Mouse (Mus musculus) forebrain, embryonic 12.5 days (tissue): ENCODE data around the gene Taf12. TPM values are rescaled to one million over a fixed set of nuclear protein-coding genes. Genes with fewer than 3 reads are reported as not detected.
"Not testable (repeated sequence)": the region's sequence is repeated elsewhere in the genome, so short reads cannot be mapped to it uniquely, and the experiment has no call there.

Experiments used
- ATAC-seq: fragments of 200-750 bp; cut with Nextera tagmentation; 2 replicates; pipeline ENCODE4 v1.8.0; 2017; ENCODE audit warnings: moderate TSS enrichment; ENCODE audit not compliant: low FRiP score
- H3K27ac ChIP-seq: fragments of 300-500 bp; sonication (generic); 2 replicates; pipeline ENCODE4 v1.5.1; 2016; ENCODE audit warnings: mild to moderate bottlenecking
- H3K27me3 ChIP-seq: fragments of 300-500 bp; sonication (generic); 2 replicates; pipeline ENCODE4 v1.6.1; 2016; ENCODE audit warnings: mild to moderate bottlenecking
- H3K36me3 ChIP-seq: fragments of 300-500 bp; sonication (generic); replicated peaks from 2 replicates; pipeline ENCODE4 v1.6.1; 2016; ENCODE audit warnings: mild to moderate bottlenecking
- H3K4me1 ChIP-seq: fragments of 300-500 bp; sonication (generic); 2 replicates; pipeline ENCODE4 v1.6.1; 2016
- H3K4me2 ChIP-seq: fragments of 300-500 bp; sonication (generic); 2 replicates; pipeline ENCODE4 v1.6.1; 2016; ENCODE audit warnings: mild to moderate bottlenecking, moderate library complexity
- H3K4me3 ChIP-seq: fragments of 300-500 bp; sonication (generic); replicated peaks from 2 replicates; pipeline ENCODE4 v1.5.1; 2016; ENCODE audit warnings: mild to moderate bottlenecking
- H3K9ac ChIP-seq: fragments of 300-500 bp; sonication (generic); 2 replicates; pipeline ENCODE4 v1.6.1; 2016; ENCODE audit warnings: mild to moderate bottlenecking
- H3K9me3 ChIP-seq: fragments of 300-500 bp; sonication (generic); 2 replicates; pipeline ENCODE4 v1.6.1; 2016
- WGBS: fragments of 180-500 bp; shearing (Covaris S2); methylation state at CpG from one replicate; pipeline ENCODE4 v1.1.7; 2016; 5-methylcytosine and 5-hydroxymethylcytosine counted together
- polyA plus RNA-seq: library from polyadenylated mRNA; unstranded; fragments of >200 nt; fragmentation: Nextera tagmentation; extraction: Ambion mirVana; gene quantifications from 2 replicates; pipeline ENCODE4 v1.2.1, GENCODE M21; 2016

Gene Taf12
- polyA plus RNA-seq, 1 experiment from 2014 or later: 61.0 TPM

DNA sequence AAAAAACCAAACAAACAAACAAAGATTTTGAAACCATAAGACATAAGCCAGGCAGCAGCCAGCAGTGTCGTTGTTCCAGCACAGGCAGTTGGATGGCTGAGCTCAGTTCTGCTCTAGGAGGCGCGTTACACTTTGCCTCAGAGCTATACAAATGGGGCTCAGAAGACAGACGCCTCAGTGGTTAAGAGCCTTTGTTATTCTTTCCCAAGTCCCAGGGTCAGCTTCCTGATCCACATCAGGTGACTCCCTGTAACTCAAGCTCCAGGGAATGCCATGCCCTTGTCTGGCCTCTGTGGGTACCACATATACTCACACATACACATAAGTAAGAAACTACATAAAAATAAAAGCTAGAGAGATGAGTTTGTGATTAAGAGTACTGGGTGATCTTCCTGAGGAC is 16.9 kb downstream of the Taf12 start:
- Histone ChIP-seq H3K9me3 (peaks cover 5% of the 10 kb centered on the region; the same call in 1 of the 2 replicates), H3K27me3 (no peaks in the 10 kb centered on the region), H3K4me2 (no peak overlapping the region), H3K4me1 (no peaks in the 10 kb centered on the region), H3K27ac (no peak overlapping the region), H3K36me3 (peaks cover 47% of the 10 kb centered on the region), H3K9ac (no peak overlapping the region), H3K4me3 (no peak overlapping the region)
- no peak for ATAC-seq
- 97% methylated on average over 4 of the region's 4 CpGs for WGBS

DNA sequence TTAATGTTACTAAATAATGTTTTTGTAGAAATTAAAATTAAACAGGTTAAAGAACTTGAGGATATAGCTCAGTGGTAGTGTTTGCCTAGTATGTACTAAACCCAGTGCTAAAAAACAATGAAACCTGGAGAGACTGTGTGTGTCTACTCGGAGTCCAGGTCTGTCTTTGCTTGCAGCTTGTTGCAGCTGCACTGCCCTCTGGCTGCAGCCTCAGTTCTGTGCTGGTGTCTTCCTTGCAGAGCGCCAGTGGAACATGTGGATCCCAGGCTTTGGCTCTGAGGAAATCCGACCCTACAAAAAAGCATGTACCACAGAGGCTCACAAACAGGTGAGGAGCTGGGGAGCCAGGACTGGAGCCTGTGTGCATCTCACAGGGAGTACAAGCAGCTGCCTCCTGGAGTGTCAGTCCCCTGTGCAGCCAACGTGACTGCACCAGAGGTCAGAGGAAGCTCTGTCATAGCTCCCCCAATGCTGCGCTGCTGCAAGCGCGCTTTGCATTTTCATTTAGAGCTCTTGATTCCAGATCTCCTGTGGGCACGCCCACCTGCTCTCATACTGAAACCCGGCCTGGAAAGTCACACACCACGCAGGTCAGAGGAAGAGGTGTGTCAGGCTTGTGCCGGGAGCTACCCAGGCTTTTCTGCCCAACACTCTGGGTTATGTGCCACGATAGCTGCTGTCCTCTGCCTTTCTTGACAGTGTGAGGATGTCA is 17.6 kb downstream of the Taf12 start:
- Histone ChIP-seq H3K4me2 (no peak overlapping the region), H3K4me3 (no peak overlapping the region), H3K4me1 (no peaks in the 10 kb centered on the region), H3K27me3 (no peaks in the 10 kb centered on the region), H3K27ac (no peak overlapping the region), H3K36me3 (peaks cover 42% of the 10 kb centered on the region), H3K9ac (0 out of 2 replicates have a peak overlapping the region, but pooled peaks have one; percentile 25), H3K9me3 (peaks cover 5% of the 10 kb centered on the region; the same call in 1 of the 2 replicates)
- no peak for ATAC-seq
- WGBS: 84% methylated on average over 12 of the region's 12 CpGs

DNA sequence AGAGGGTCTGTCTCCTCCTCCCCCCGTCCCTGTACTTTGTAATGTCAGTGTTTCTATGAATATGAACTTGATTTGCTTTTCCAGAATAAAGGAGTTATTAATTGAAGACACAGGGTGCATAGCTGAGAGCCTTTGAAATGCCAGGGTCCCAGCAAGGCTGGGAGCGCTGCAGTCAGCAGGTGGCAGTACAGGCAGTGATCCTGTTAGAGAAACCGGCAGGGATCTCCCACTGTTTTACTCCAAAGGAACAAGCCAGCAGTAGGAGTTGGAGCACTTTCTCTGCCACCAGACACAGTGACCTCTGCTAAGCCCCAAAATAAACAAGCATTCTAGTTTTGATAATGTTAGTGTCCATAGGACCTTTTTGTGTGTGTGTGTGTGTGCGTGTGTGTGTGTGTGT is 18.8 kb downstream of the Taf12 start:
- no peak for ATAC-seq
- Histone ChIP-seq H3K9ac (no peak overlapping the region), H3K4me2 (no peak overlapping the region), H3K36me3 (peaks cover 36% of the 10 kb centered on the region), H3K4me1 (no peaks in the 10 kb centered on the region), H3K4me3 (no peak overlapping the region), H3K27me3 (no peaks in the 10 kb centered on the region), H3K9me3 (peaks cover 5% of the 10 kb centered on the region; the same call in 1 of the 2 replicates), H3K27ac (no peak overlapping the region)
- 41% methylated on average over 4 of the region's 4 CpGs for WGBS

DNA sequence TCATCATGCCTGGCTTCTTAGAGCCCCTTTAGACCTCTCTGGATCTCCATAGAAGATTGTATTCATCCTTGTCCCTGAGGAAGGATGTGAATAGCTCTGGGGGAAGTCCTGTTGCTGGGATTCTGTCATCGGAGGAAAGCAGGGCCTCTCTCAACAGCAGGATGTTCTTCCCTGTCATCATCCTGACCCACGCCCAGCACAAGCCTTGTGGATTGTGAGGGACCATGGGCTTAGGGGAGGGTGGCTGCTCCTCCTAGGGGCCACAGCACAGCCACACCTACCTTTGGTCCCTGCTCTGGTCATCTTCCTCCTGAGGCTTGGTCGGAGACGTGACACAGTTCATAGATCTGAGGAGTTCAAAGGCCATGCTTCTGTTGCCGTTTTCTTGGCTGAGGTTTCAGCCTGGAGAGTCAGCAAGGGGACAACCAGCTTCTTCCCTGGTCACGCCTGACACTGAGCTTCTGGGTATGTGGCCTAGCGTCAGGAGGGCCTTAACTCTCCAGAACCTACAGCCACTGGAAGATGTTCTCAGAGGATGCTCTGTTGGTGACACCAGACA is 19.6 kb downstream of the Taf12 start:
- H3K4me2 ChIP-seq: no peak overlapping the region
- no peaks in the 10 kb centered on the region for H3K27me3 ChIP-seq
- ATAC-seq: no peak
- H3K9ac ChIP-seq: no peak overlapping the region
- H3K9me3 ChIP-seq: peaks cover 5% of the 10 kb centered on the region; the same call in 1 of the 2 replicates
- H3K36me3 ChIP-seq: peaks cover 36% of the 10 kb centered on the region
- 88% methylated on average over 7 of the region's 7 CpGs for WGBS
- H3K27ac ChIP-seq: no peak overlapping the region
- no peaks in the 10 kb centered on the region for H3K4me1 ChIP-seq
- H3K4me3 ChIP-seq: no peak overlapping the region

DNA sequence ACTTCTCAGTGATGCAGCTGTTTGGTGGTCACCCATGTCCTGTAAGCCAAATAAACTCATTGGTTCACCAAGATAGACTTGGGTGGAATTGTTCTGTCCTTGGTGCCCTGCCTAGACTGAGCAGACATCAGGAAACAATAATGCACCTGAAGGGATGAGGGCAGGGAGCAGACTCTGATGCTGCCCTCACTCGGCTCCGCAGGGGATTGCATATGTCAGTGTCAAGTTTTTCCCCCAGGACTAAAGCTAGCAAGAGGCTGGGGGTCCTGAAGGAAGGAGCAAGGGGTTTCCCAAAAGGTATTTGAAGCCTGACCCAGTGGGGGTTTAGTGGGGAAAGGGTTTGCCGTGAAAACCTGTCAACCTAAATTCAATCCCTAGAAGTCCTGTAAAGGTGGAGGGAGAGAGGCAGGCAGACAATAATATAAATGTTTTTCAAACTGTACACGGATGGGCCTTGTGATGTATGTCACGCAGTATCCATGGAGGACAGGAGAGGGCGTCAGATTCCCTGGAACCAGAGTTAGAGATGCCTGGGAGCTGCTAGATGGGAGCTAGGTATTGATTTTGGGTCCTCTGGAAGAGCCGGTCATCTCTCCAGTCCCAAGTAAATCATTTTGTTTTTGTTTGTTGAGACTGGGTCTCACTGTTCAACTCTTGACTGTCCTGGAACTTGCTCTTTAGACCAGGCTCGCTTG is 21.7 kb downstream of the Taf12 start:
- 47% methylated on average over 8 of the region's 8 CpGs for WGBS
- ATAC-seq: no peak
- Histone ChIP-seq H3K4me2 (no peak overlapping the region), H3K27me3 (no peaks in the 10 kb centered on the region), H3K9ac (no peak overlapping the region), H3K9me3 (peaks cover 5% of the 10 kb centered on the region; the same call in 1 of the 2 replicates), H3K4me1 (no peaks in the 10 kb centered on the region), H3K4me3 (no peak overlapping the region), H3K36me3 (peaks cover 22% of the 10 kb centered on the region), H3K27ac (no peak overlapping the region)

DNA sequence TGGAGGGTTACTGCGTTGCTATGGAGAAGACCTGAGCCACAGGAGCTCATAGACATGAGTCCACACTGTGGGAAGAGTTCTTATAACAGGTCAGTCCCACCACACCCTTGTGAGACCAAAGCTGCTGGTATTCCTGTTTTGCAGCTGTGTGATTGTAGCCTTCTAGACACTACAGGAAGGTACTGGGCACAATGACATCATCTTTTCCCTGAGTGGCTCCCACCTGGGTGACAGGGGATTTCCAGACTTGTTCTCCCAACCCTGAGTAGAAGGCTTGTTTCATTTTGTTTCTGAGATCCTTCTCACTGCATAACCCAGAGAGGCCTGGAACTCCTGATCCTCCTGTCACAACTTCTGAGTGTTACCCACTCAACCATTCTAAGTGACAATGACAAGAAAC is 25.7 kb downstream of the Taf12 start:
- Histone ChIP-seq H3K27me3 (no peaks in the 10 kb centered on the region), H3K4me3 (no peak overlapping the region), H3K4me1 (peaks cover 8% of the 10 kb centered on the region), H3K27ac (no peak overlapping the region), H3K4me2 (no peak overlapping the region), H3K36me3 (no peaks in the 10 kb centered on the region), H3K9me3 (no peaks in the 10 kb centered on the region), H3K9ac (no peak overlapping the region)
- no peak for ATAC-seq
- WGBS: 91% methylated on average over 1 of the region's 1 CpGs

DNA sequence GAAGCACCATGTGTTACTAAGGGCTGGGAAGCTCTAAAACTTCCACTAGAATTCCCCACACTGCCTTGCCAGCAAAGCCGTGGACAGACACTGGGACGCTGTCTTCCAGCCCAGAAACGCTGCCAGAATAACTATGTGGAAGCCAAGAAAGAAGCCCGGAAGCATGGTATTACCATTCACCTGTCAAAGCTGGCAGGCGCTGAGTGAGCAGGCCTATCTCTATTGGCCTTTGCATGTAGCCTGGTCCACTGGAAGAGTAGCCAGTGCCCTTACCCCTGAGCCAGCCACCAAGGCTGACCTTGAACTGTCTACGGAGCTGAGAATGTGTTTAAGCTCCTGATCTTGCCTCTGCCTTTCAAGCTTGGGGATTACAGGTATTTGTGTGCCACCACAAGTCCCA is 27.3 kb downstream of the Taf12 start:
- no peaks in the 10 kb centered on the region for H3K36me3 ChIP-seq
- H3K4me1 ChIP-seq: peaks cover 8% of the 10 kb centered on the region
- H3K4me3 ChIP-seq: no peak overlapping the region
- no peak for ATAC-seq
- no peak overlapping the region for H3K9ac ChIP-seq
- WGBS: 89% methylated on average over 6 of the region's 6 CpGs
- H3K27ac ChIP-seq: peak overlapping the region; percentile 13; the same call in 1 of the 2 replicates
- no peaks in the 10 kb centered on the region for H3K27me3 ChIP-seq
- no peaks in the 10 kb centered on the region for H3K9me3 ChIP-seq
- no peak overlapping the region for H3K4me2 ChIP-seq

DNA sequence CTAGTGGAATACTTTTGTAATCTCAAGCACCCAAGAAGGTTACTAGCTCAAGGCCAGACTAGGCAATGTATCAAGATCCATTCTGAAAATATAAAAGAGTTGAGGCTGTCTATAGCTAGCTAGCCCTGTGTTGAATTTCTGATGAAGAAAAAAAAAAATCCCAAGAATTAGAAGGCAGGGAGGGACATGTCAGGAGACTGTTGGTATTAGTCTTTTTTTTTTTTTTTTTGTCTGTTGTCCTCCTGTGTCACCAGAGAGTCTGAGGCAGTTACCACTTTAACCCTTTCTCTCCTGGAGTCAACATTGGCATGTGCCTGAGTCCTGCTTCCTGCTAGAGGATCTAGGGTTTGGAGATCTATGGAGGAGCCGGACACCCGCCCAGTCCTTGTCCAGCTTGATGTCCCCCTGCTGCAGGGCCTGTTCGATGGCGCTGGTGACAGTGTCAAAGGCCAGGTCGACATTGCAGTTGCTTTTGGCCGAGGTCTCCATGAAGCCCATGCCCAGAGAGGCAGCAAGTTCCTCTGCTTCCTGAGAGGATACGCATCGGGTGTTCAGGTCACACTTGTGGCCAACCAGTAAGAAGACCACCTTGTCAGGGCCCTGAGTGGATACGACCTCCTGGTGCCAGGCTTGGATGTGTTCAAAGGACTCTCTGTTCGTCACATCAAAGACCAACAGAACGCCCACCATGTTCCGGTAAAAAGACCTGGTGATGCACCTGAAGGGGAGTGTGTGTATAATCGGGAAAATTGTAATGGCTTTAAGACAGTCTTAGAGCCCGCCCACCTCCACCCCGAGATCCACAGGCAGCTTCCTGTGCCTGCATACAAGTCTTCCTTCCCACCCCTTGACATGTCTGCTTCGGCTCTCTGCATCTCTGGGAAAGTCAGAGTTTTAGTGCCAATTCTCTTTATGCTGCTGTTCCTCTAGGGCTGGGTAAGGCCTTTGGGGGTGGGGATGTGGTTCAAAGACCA is 28.1 kb downstream of the Taf12 start:
- Histone ChIP-seq H3K9ac (no peak overlapping the region), H3K27ac (no peak overlapping the region)
- 74% methylated on average over 16 of the region's 16 CpGs for WGBS

DNA sequence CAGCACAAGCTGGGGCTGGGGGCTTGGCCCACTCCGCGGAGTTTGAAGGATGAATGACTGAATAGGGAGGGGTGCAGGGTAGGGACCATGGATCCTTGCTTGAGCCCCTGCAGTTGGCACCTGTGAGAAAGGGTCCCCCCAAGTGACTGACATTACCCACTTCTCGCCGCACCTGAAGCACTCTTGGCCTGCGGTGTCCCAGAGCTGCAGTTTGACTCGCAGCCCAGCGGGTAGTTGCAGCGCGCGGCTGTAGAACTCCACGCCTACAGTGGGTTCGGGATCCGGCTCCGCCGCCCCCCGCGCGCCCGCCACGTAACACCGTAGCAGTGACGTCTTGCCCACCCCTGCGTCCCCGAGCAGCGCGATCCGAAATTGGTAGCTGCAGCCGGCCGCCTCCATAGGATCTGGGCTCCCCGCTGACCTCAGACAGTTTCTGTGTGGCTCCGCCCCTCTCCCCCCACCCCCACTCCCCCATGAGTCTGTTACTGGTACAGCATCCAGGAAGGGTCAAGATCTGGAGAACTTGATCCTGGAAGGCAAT is 28.8 kb downstream of the Taf12 start, which contains the start of gene Rab42:
Gene Rab42, minus strand, starts transcription at position 447 of the 541 bp plus-strand sequence.
- 3% methylated on average over 30 of the region's 31 CpGs for WGBS
- peak within 1 kb of the TSS; percentile 40 for H3K4me3 ChIP-seq
- H3K27ac ChIP-seq: no peak within 1 kb of the TSS
- H3K9ac ChIP-seq: peak within 1 kb of the TSS; percentile 53
- H3K4me2 ChIP-seq: peak within 1 kb of the TSS; percentile 64
- no peaks in the 10 kb centered on the region for H3K27me3 ChIP-seq
- H3K9me3 ChIP-seq: no peaks in the 10 kb centered on the region
- no peaks in the 10 kb centered on the region for H3K36me3 ChIP-seq
- peaks cover 8% of the 10 kb centered on the region for H3K4me1 ChIP-seq
- ATAC-seq: no peak

More for the DNA sequence above, 28.1 kb downstream of the Taf12 start:
- Histone ChIP-seq H3K4me3 (peak overlapping the region; percentile 40), H3K36me3 (no peaks in the 10 kb centered on the region), H3K27me3 (no peaks in the 10 kb centered on the region), H3K9me3 (no peaks in the 10 kb centered on the region), H3K4me1 (peaks cover 8% of the 10 kb centered on the region), H3K4me2 (peak overlapping the region; percentile 64)
- no peak for ATAC-seq

DNA sequence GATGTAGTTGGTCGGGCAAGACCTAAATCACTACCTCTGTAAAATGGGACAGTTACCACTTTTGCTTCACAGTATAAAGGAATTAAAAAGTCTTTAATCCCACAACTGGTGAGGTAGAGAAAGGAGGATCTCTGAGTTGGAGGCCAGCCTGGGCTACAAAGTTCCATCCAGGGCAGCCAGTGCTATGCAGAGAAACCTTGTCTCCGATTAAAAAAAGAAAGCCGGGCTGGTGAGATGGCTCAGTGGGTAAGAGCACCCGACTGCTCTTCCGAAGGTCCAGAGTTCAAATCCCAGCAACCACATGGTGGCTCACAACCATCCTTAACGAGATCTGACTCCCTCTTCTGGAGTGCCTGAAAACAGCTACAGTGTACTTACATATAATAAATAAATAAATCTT is 29.3 kb downstream of the Taf12 start:
- ATAC-seq, H3K27ac ChIP-seq, H3K9ac ChIP-seq, H3K4me1 ChIP-seq, H3K36me3 ChIP-seq, H3K27me3 ChIP-seq, H3K9me3 ChIP-seq: not testable (repeated sequence)
- 43% methylated on average over 6 of the region's 6 CpGs for WGBS
- Histone ChIP-seq H3K4me3 (peak overlapping the region; percentile 40), H3K4me2 (peak overlapping the region; percentile 64)

DNA sequence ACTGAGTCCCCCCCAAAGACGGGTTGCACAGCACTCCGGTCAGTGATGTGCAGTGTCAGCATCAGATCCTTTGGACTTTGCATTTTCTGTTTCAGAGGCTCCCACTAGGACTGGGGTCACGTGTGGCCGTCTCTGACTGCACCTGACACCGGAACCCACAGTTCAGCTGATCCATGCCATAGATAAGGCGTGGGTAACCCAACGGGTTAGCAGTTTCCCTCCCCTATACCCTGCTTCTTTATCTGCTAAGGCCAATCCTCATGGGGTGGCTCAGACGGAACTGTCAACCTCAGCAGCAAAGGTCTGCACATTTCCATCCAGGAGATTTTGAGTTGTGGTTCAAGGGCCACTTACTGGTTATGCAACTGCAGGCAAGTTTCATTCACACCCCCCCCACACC is 31.1 kb downstream of the Taf12 start:
- 86% methylated on average over 8 of the region's 8 CpGs for WGBS
- H3K4me3 ChIP-seq: no peak overlapping the region
- H3K27ac ChIP-seq: no peak overlapping the region
- no peak overlapping the region for H3K4me2 ChIP-seq
- H3K4me1 ChIP-seq: peaks cover 19% of the 10 kb centered on the region
- no peak overlapping the region for H3K9ac ChIP-seq
- H3K36me3 ChIP-seq: peaks cover 6% of the 10 kb centered on the region
- no peaks in the 10 kb centered on the region for H3K27me3 ChIP-seq
- H3K9me3 ChIP-seq: no peaks in the 10 kb centered on the region
- no peak for ATAC-seq
